Mouse (Mus musculus) forebrain, embryonic 14.5 days (tissue): ENCODE measurements around the gene Gcsh. TPM values are rescaled to one million over a fixed set of nuclear protein-coding genes. Genes with fewer than 3 reads are reported as not detected.
A peak's percentile ranks its signal among the peaks of the same experiment; 100 is the strongest.

Source experiments
- ATAC-seq: fragments of 200-750 bp; cut with Nextera tagmentation; 2 replicates; pipeline ENCODE4 v1.8.0; 2017; ENCODE audit warnings: mild to moderate bottlenecking, moderate library complexity
- DNase-seq: peaks from one replicate; pipeline ENCODE4 v3.0.0-alpha.2; 2015; ENCODE audit warnings: low spot score
- H3K27ac ChIP-seq: fragments of 300-500 bp; sonication (generic); 2 replicates; pipeline ENCODE4 v1.5.1; 2014; ENCODE audit warnings: low read depth, mild to moderate bottlenecking, control low read depth, low read length, moderate library complexity
- H3K27me3 ChIP-seq: fragments of 300-500 bp; sonication (generic); replicated peaks from 2 replicates; pipeline ENCODE4 v1.6.1; 2014; ENCODE audit warnings: low read length, control low read depth, mixed read lengths; ENCODE audit not compliant: control insufficient read depth, insufficient read depth
- H3K36me3 ChIP-seq: fragments of 300-500 bp; sonication (generic); 2 replicates; pipeline ENCODE4 v1.6.1; 2014; ENCODE audit warnings: low read length, control low read depth; ENCODE audit not compliant: control insufficient read depth, insufficient read depth
- H3K4me1 ChIP-seq: fragments of 300-500 bp; sonication (generic); 2 replicates; pipeline ENCODE4 v1.6.1; 2014; ENCODE audit warnings: antibody characterized with exemption, low read length, control low read depth; ENCODE audit not compliant: control insufficient read depth, insufficient read depth
- H3K4me2 ChIP-seq: fragments of 300-500 bp; sonication (generic); 2 replicates; pipeline ENCODE4 v1.6.1; 2014; ENCODE audit warnings: mild to moderate bottlenecking, control low read depth, low read length
- H3K4me3 ChIP-seq: fragments of 300-500 bp; sonication (generic); 2 replicates; pipeline ENCODE4 v1.5.1; 2014; ENCODE audit warnings: low read depth, low read length, control low read depth
- H3K9ac ChIP-seq: fragments of 300-500 bp; sonication (generic); 2 replicates; pipeline ENCODE4 v1.6.1; 2014; ENCODE audit warnings: mild to moderate bottlenecking, low read length, control low read depth, moderate library complexity
- H3K9me3 ChIP-seq: fragments of 300-500 bp; sonication (generic); replicated peaks from 2 replicates; pipeline ENCODE4 v1.6.1; 2016; ENCODE audit warnings: low read length, control low read depth, mixed read lengths; ENCODE audit not compliant: control insufficient read depth
- WGBS: fragments of 180-500 bp; shearing (Covaris S2); extraction: QIAGEN DNeasy Blood & Tissue Kit; methylation state at CpG from one replicate; pipeline ENCODE4 v1.1.7; 2014; 5-methylcytosine and 5-hydroxymethylcytosine counted together
- polyA plus RNA-seq: library from polyadenylated mRNA; unstranded; fragments of >200 nt; fragmentation: Nextera tagmentation; extraction: Ambion mirVana; gene quantifications from 2 replicates; pipeline ENCODE4 v1.2.1, GENCODE M21; 2014

Gcsh gene
- polyA plus RNA-seq, 1 experiment from 2014 or later, result 112 TPM

GRCm38 (mm10) chr8:116943161-116943554 lies 50.2 kb downstream of the Gcsh start, which contains the start of gene Atmin:
TSS of gene Atmin (plus strand) at chr8:116943393.
- 0% methylated on average over 23 of the region's 46 CpGs for WGBS
- Histone ChIP-seq H3K9ac (peak within 1 kb of the TSS; percentile 87), H3K4me1 (peaks cover 8% of the 10 kb centered on the region), H3K4me3 (peak within 1 kb of the TSS; percentile 94), H3K36me3 (peaks cover 14% of the 10 kb centered on the region; the same call in 1 of the 2 replicates), H3K4me2 (peak within 1 kb of the TSS; percentile 95), H3K27me3 (no peaks in the 10 kb centered on the region), H3K9me3 (no peaks in the 10 kb centered on the region), H3K27ac (peak within 1 kb of the TSS; percentile 55; the same call in 1 of the 2 replicates)
- ATAC-seq, result peak; percentile 92
- DNase-seq, result peak; percentile 92

- Histone ChIP-seq H3K9ac (no peak overlapping the region), H3K4me3 (no peak overlapping the region; the same call in 1 of the 2 replicates), H3K27me3 (no peaks in the 10 kb centered on the region), H3K4me2 (no peak overlapping the region; the same call in 1 of the 2 replicates), H3K9me3 (no peaks in the 10 kb centered on the region), H3K4me1 (peaks cover 8% of the 10 kb centered on the region), H3K27ac (no peak overlapping the region), H3K36me3 (peaks cover 20% of the 10 kb centered on the region; the same call in 1 of the 2 replicates)
- WGBS, result 82% methylated on average over 12 of the region's 12 CpGs
- DNase-seq (no peak), ATAC-seq (peak; percentile 18; the same call in 1 of the 2 replicates)
These were observed 50.9 kb downstream of the Gcsh start for GRCm38 (mm10) chr8:116942284-116943058.

GRCm38 (mm10) chr8:116935506-116935905 lies 57.8 kb downstream of the Gcsh start:
- WGBS, result 53% methylated on average over 6 of the region's 6 CpGs
- Histone ChIP-seq H3K27ac (no peak overlapping the region), H3K36me3 (peaks cover 55% of the 10 kb centered on the region), H3K27me3 (no peaks in the 10 kb centered on the region), H3K9me3 (no peaks in the 10 kb centered on the region), H3K4me2 (no peak overlapping the region), H3K9ac (no peak overlapping the region), H3K4me3 (no peak overlapping the region), H3K4me1 (no peaks in the 10 kb centered on the region)
- ATAC-seq (no peak), DNase-seq (no peak)

- Histone ChIP-seq H3K4me1 (no peaks in the 10 kb centered on the region), H3K36me3 (peaks cover 55% of the 10 kb centered on the region), H3K4me3 (no peak overlapping the region), H3K27ac (no peak overlapping the region), H3K4me2 (no peak overlapping the region), H3K27me3 (no peaks in the 10 kb centered on the region), H3K9ac (no peak overlapping the region), H3K9me3 (no peaks in the 10 kb centered on the region)
- DNase-seq (no peak), ATAC-seq (no peak)
- WGBS, result 91% methylated on average over 4 of the region's 4 CpGs
These were observed 58.4 kb downstream of the Gcsh start for GRCm38 (mm10) chr8:116934976-116935375.

Other genes starting within 250 kb of the Gcsh start
- gene Cmc2, start 72.1 kb downstream of the Gcsh start, polyA plus RNA-seq, result 43.1 and 52.6 TPM in 2 replicates
- gene Cenpn, start 71.8 kb downstream of the Gcsh start, polyA plus RNA-seq, result 18.5 and 23.7 TPM in 2 replicates
- gene Atmin, start 50.1 kb downstream of the Gcsh start, polyA plus RNA-seq, result 16.4 and 16.9 TPM in 2 replicates
- 3.9 TPM in 2 replicates for gene 1700030J22Rik, start 14.6 kb downstream of the Gcsh start, polyA plus RNA-seq
- not detected in 2 replicates for gene Pkd1l2, start 88.9 kb upstream of the Gcsh start, polyA plus RNA-seq
- gene Bco1, start 102.3 kb upstream of the Gcsh start, polyA plus RNA-seq, result 0.12 TPM in 1 of 2 replicates, not detected in the other
- gene Gan, start 164.6 kb upstream of the Gcsh start, polyA plus RNA-seq, result 3.3 and 4.4 TPM in 2 replicates